Mouse (Mus musculus) heart, adult 10 weeks (tissue): Measurements from ENCODE around the gene Olfr299. TPM values are rescaled to one million over a fixed set of nuclear protein-coding genes. Genes with fewer than 3 reads are reported as not detected.

Source experiments
- polyA plus RNA-seq: library from polyadenylated mRNA; stranded (reverse); fragments of 350-450 nt; fragmentation: Illumina TruSeq; extraction: RNeasy Lipid Tissue Mini Kit (QIAGEN cat#74804); gene quantifications from one replicate; pipeline ENCODE4 v1.2.3, GENCODE M21; 2014; ENCODE audit warnings: low read depth, low replicate concordance

Gene Olfr299
- not detected for polyA plus RNA-seq

GRCm38 (mm10) chr7:86459621-86460020 is at the start of gene Olfr299:
Gene Olfr299, plus strand, starts transcription at chr7:86459921.

DNA sequence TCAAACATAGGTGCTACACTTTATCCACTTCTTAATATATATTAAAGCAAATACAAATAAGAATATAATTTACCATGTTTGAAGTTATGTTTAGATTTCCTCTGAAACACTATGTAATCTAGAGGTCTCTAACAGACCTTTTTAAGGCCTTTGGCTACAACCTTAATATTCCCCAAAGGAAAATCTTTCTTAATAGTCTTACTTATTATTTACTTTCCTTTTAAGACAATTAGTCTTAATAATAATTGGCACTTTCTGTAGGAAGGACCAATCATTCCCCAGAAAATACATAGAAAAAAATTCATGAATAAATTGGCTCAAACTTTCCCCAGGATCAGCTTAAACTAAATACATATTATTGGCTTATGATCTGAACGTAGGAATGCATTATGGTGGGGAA is 32.7 kb downstream of the Olfr299 start, which contains the start of gene Olfr298:
Gene Olfr298, minus strand, starts transcription at position 101 of the 400 bp plus-strand sequence.

Other genes with a start within 250 kb of the Olfr299 start
- gene Vmn2r76, start 213.6 kb upstream of the Olfr299 start, polyA plus RNA-seq = not detected
- gene Olfr310, start 182.7 kb upstream of the Olfr299 start, polyA plus RNA-seq = not detected
- gene Olfr309, start 146.2 kb upstream of the Olfr299 start, polyA plus RNA-seq = not detected
- gene Olfr308, start 134.3 kb upstream of the Olfr299 start, polyA plus RNA-seq = not detected
- not detected for gene Olfr307, start 122.3 kb upstream of the Olfr299 start, polyA plus RNA-seq
- not detected for gene Olfr305, start 93.0 kb upstream of the Olfr299 start, polyA plus RNA-seq
- not detected for gene Olfr304, start 73.3 kb upstream of the Olfr299 start, polyA plus RNA-seq
- not detected for gene Olfr303, start 62.1 kb upstream of the Olfr299 start, polyA plus RNA-seq
- not detected for gene Olfr301, start 56.1 kb upstream of the Olfr299 start, polyA plus RNA-seq
- gene Olfr298, start 32.6 kb downstream of the Olfr299 start, polyA plus RNA-seq = not detected
- gene Olfr297, start 60.0 kb downstream of the Olfr299 start, polyA plus RNA-seq = not detected
- gene Olfr295, start 123.9 kb downstream of the Olfr299 start, polyA plus RNA-seq = not detected
- not detected for gene Olfr294, start 156.7 kb downstream of the Olfr299 start, polyA plus RNA-seq
- gene Olfr293, start 189.1 kb downstream of the Olfr299 start, polyA plus RNA-seq = not detected
- gene Olfr292, start 228.4 kb downstream of the Olfr299 start, polyA plus RNA-seq = not detected